Mouse (Mus musculus) duodenum, adult 2 months (tissue): ENCODE results near the gene Lyg2. TPM values are rescaled to one million over a fixed set of nuclear protein-coding genes. Genes with fewer than 3 reads are reported as not detected.

Experiments used
- polyA plus RNA-seq: library from polyadenylated mRNA; depleted of rRNA; stranded (reverse); fragments of >200 nt; gene quantifications from 2 replicates; pipeline ENCODE4 v1.2.3, GENCODE M21; 2012; ENCODE audit warnings: low replicate concordance; rRNA removed

Gene Lyg2
- not detected in 2 replicates for polyA plus RNA-seq

DNA sequence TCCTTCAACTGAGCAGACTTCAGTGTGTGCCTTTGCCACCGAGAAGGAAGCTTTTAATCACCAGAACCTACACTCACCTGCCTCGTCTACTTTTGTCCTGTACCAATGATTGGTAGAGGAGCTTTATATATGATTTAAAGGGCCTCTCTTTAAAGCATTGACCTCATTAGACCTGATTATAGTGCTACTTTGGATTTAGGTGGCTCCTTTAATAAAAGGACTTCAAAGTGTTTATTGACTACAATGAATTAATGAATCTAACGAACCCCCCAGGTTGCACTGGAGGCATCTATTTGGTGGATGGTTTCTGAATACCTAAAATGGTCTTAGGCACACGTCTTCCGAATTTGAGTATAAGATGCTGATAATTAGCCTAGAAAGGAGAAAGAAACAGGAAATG lies at the start of gene Lyg2:
Gene Lyg2 (minus strand): TSS at position 101 of the 400 bp plus-strand sequence.

DNA sequence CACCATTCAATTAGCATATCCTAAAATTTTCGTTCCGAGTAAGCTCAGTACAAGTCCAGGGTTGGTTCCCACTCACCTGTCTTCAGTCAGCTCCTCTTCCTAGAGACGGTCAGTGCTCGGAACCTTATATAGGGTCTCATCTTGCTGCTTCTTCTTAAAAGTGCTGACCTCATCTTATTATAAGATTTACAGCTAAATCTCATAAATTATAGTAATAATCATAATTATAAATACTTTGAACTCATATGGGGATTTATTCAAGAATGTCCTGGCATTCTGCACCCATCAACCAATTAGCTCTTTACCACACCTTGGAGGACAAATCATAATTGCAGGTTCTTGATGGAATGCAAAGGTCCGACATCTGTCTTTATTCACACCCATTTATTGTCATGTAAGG lies 41.4 kb upstream of the Lyg2 start, which contains the start of gene Lyg1:
Gene Lyg1 (minus strand): TSS at position 101 of the 400 bp plus-strand sequence.

DNA sequence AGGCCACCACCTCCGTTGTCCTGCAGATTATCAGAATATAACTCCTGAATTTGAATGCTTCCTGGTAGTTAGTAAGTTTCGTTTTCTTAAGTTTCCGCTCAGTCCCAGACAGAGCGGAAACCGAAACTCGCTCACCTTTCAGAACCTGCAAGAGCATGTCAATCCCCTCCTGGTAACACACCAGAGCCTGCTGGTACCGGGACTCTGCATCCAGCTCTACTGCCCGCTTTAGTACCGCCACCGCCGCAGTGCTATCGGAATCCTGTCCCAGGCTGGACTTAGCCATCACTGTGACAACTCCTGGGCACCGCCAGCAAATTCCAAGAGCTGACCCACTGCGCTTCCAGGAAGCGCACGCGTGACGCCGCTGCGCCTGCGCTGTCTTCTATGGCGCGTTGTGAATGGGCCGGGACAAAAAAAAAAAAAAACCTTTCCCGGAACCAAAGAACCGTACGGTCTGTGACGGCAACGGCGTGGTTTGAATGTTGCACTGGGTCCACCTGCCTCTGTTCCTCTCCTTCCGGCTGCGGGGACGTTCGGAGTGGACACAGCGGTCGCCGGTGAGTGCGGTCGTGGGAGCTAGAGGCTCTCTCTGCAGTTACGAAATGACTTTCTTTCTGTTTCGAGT lies 26.2 kb downstream of the Lyg2 start, which contains the start of the genes Mitd1 and Mrpl30:
Gene Mitd1 (minus strand): TSS at position 387 of the 628 bp plus-strand sequence.
Gene Mrpl30 (plus strand): TSS at position 453 of the 628 bp plus-strand sequence.

DNA sequence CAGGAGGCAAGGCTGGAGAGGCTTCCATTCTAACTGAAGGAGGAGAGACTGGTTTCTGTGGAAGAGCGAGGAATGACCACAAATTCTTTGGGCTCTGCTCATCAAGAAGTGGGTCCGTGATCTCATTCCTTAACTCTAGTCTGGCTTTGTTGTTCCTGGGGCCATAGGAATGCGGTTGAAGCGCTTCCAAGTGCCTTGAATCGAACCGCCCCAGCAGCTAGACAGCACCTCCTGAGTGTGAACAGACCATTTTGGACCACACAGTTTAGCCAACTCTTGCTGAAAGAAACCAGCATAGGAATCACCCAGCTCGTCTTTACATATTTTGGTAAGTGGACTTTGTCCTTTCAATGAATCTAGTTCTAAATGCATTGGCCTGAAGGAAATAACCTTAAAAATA lies 44.6 kb downstream of the Lyg2 start, which contains the start of gene Lipt1:
Gene Lipt1 (plus strand): TSS at position 35 of the 400 bp plus-strand sequence.

DNA sequence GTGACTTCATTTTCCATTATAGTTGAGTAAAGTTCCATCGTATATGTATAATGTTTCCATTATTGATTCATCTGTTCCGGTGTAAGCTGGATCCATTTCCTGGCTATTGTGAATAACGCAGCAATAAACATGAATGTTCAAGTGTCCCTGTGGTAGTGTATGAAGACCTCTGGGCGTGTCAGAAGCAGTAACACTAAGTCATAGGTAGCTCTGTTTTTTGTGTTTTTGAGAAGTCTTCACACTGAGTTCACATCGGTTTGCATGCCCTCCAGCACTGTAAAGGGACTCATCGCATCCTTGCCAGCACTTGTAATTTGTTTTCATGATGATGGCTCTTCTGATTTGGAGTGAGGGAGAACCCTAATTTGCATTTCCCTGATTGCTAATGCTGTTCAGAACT lies 50.0 kb downstream of the Lyg2 start, which contains the start of gene Tsga10:
Gene Tsga10 (minus strand): TSS at position 144 of the 400 bp plus-strand sequence.

Other genes starting within 250 kb of the Lyg2 start
- 11.8 and 17.0 TPM in 2 replicates for gene 2010300C02Rik, start 196.4 kb downstream of the Lyg2 start, polyA plus RNA-seq
- 0.07 TPM in 1 of 2 replicates, not detected in the other for gene Tsga10, start 50.1 kb downstream of the Lyg2 start, polyA plus RNA-seq
- 0.30 and 0.34 TPM in 2 replicates for gene Lipt1, start 44.8 kb downstream of the Lyg2 start, polyA plus RNA-seq
- 1.1 and 1.8 TPM in 2 replicates for gene Mitd1, start 26.1 kb downstream of the Lyg2 start, polyA plus RNA-seq
- gene Mrpl30, start 26.0 kb downstream of the Lyg2 start, polyA plus RNA-seq = 23.9 and 45.6 TPM in 2 replicates
- gene Lyg1, start 41.3 kb upstream of the Lyg2 start, polyA plus RNA-seq = not detected in 2 replicates
- 1.6 TPM in 2 replicates for gene Txndc9, start 81.4 kb upstream of the Lyg2 start, polyA plus RNA-seq
- 0.27 and 0.76 TPM in 2 replicates for gene Eif5b, start 81.5 kb upstream of the Lyg2 start, polyA plus RNA-seq
- gene Rev1, start 213.3 kb upstream of the Lyg2 start, polyA plus RNA-seq = 0.92 and 1.6 TPM in 2 replicates